Mouse (Mus musculus) CH12.LX (cell line): ENCODE measurements around the gene Fam83f. TPM values are rescaled to one million over a fixed set of nuclear protein-coding genes. Genes with fewer than 3 reads are reported as not detected.

ENCODE experiments used
- DNase-seq: peaks from one replicate; pipeline ENCODE4 v3.0.0-alpha.2; 2013; ENCODE audit errors: extremely low read depth
- H3K27ac ChIP-seq: 2 replicates; pipeline ENCODE4 v1.5.1; 2012; ENCODE audit warnings: low read depth, mild to moderate bottlenecking, control low read depth, moderate library complexity; ENCODE audit not compliant: insufficient read depth
- H3K27me3 ChIP-seq: replicated peaks from 2 replicates; pipeline ENCODE3; 2012; ENCODE audit warnings: inconsistent platforms
- H3K36me3 ChIP-seq, 2 experiments: replicated peaks in 1 of 2; 2 replicates each; pipeline versions ENCODE3 to v1.6.1; 2012; ENCODE audit warnings: inconsistent platforms in 1 of 2, low read length in 1 of 2, mild to moderate bottlenecking in 1 of 2, mixed read lengths in 1 of 2, moderate library complexity in 1 of 2; ENCODE audit not compliant: control insufficient read depth in 1 of 2, insufficient read depth in 1 of 2
- H3K4me1 ChIP-seq, 2 experiments: 2 replicates each; pipeline ENCODE4 v1.6.1; 2012; ENCODE audit warnings: inconsistent platforms in 1 of 2, moderate library complexity in 1 of 2; ENCODE audit not compliant: insufficient read depth in 2 of 2, control insufficient read depth in 1 of 2
- H3K4me2 ChIP-seq: 2 replicates; pipeline ENCODE4 v1.6.1; 2012; ENCODE audit warnings: low read depth, mild to moderate bottlenecking, control low read depth; ENCODE audit not compliant: poor library complexity, insufficient read depth, severe bottlenecking
- H3K4me3 ChIP-seq, 3 experiments: fragments of 150-350 bp in 1 of 3; sonication (generic) in 1 of 3; replicated peaks in 1 of 3; 2 replicates each; pipeline versions ENCODE3 to v1.5.1; 2011 to 2012; ENCODE audit warnings: low read depth in 2 of 3, low read length in 2 of 3, mild to moderate bottlenecking in 2 of 3, moderate library complexity in 2 of 3, control low read depth in 1 of 3, improper control_type of control experiment in 1 of 3, inconsistent platforms in 1 of 3, mixed read lengths in 1 of 3; ENCODE audit not compliant: poor library complexity in 1 of 3
- H3K79me2 ChIP-seq: replicated peaks from 2 replicates; pipeline ENCODE4 v1.6.1; 2012; ENCODE audit warnings: mild to moderate bottlenecking, moderate library complexity; ENCODE audit not compliant: control insufficient read depth, poor library complexity, insufficient read depth, severe bottlenecking; ENCODE audit errors: extremely low read depth
- H3K9ac ChIP-seq: 2 replicates; pipeline ENCODE4 v1.6.1; 2012; ENCODE audit warnings: low read depth, mild to moderate bottlenecking, control low read depth, moderate library complexity; ENCODE audit not compliant: insufficient read depth
- H3K9me3 ChIP-seq: replicated peaks from 2 replicates; pipeline ENCODE3; 2012; ENCODE audit warnings: low read length, inconsistent platforms, mixed read lengths
- CTCF ChIP-seq, 2 experiments: IDR thresholded peaks in 1 of 2; conservative IDR thresholded peaks in 1 of 2; 2 replicates each; pipeline ENCODE4 v1.5.1; 2011 to 2012; ENCODE audit warnings: low read depth in 2 of 2, low read length in 2 of 2, improper control_type of control experiment in 1 of 2, inconsistent platforms in 1 of 2, mild to moderate bottlenecking in 1 of 2, moderate library complexity in 1 of 2
- HCFC1 ChIP-seq: IDR thresholded peaks from 2 replicates; pipeline ENCODE4 v1.6.1; 2012; ENCODE audit warnings: low read depth, mild to moderate bottlenecking, inconsistent platforms, low read length, improper control_type of control experiment
- KAT2A ChIP-seq: IDR thresholded peaks from 2 replicates; pipeline ENCODE4 v1.6.1; 2012; ENCODE audit warnings: low read length, improper control_type of control experiment, inconsistent platforms; ENCODE audit not compliant: insufficient replicate concordance
- MAFK ChIP-seq: IDR thresholded peaks from 2 replicates; pipeline ENCODE4 v1.6.1; 2011; ENCODE audit warnings: low read length, improper control_type of control experiment; ENCODE audit not compliant: insufficient replicate concordance
- MAX ChIP-seq: IDR thresholded peaks from 2 replicates; pipeline ENCODE4 v1.6.1; 2011; ENCODE audit warnings: low read length, improper control_type of control experiment
- MAZ ChIP-seq: IDR thresholded peaks from 2 replicates; pipeline ENCODE4 v1.6.1; 2012; ENCODE audit warnings: low read depth, mild to moderate bottlenecking, inconsistent platforms, low read length, improper control_type of control experiment, moderate library complexity
- MXI1 ChIP-seq: IDR thresholded peaks from 2 replicates; pipeline ENCODE4 v1.6.1; 2011; ENCODE audit warnings: mild to moderate bottlenecking, low read depth, low read length, improper control_type of control experiment
- NRF1 ChIP-seq: IDR thresholded peaks from 2 replicates; pipeline ENCODE4 v1.6.1; 2014; ENCODE audit warnings: low read depth, mild to moderate bottlenecking, inconsistent platforms, low read length, improper control_type of control experiment, moderate library complexity
- POLR2AphosphoS2 ChIP-seq: IDR thresholded peaks from 2 replicates; pipeline ENCODE4 v1.6.1; 2011; ENCODE audit warnings: low read depth, low read length, improper control_type of control experiment
- ZC3H11A ChIP-seq: IDR thresholded peaks from 2 replicates; pipeline ENCODE4 v1.6.1; 2012; ENCODE audit warnings: low read depth, mild to moderate bottlenecking, inconsistent platforms, low read length, improper control_type of control experiment
- ZNF384 ChIP-seq: IDR thresholded peaks from 2 replicates; pipeline ENCODE4 v1.6.1; 2012; ENCODE audit warnings: low read depth, low read length, improper control_type of control experiment, inconsistent platforms
- dilution Hi-C: fragments of 300-500 bp; cut with MboI; formaldehyde crosslinking; loops from 2 replicates; pipeline ENCODE4 v1.14.3; 2020; ENCODE audit warnings: low sequenced_read_pairs; ENCODE audit not compliant: extremely low pct_unique_long_range_greater_than_20kb, extremely low pct_ligation_motif_present
- in situ Hi-C: fragments of 300-500 bp; cut with MboI; formaldehyde crosslinking; loops from 3 replicates; pipeline ENCODE4 v1.14.3; 2019; ENCODE audit warnings: low sequenced_read_pairs, low pct_ligation_motif_present, low pct_unique_long_range_greater_than_20kb, mixed read lengths
- polyA plus RNA-seq: library from polyadenylated mRNA; unstranded; fragments of >175 nt; gene quantifications from 2 replicates; pipeline ENCODE4 v1.2.1, GENCODE M21; 2012; ENCODE audit warnings: low read depth; ENCODE audit not compliant: insufficient read length
- total RNA-seq, 2 experiments: library from RNA; depleted of rRNA; stranded (reverse); fragments of 300-350 nt in 1 of 2; fragments of >200 nt in 1 of 2; gene quantifications; 2 replicates each; pipeline ENCODE4 v1.2.3; 2012 to 2014

The Fam83f gene
- total and polyA plus RNA-seq, 3 experiments = 0.08 to 0.27 (median 0.20) TPM

DNA sequence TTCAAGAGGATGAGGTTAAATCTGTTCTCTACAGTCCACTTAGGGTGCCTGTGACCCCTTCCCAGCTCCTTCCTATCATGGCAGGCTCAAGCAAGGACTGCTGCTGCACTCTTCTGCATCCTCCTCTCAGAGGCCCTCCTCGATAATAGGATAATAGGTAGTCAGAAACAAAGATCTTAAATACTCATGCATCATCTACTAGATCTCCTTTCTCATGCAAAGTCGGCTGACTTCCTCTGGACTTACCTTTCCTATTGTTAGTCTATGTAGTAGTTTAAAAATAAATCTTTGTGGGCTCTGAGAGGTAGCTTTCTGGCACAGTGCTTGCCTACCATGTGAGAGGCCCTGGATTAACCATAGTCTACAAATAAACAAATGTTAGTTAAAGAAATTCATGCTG, 57.8 kb downstream of the Fam83f start:
- no peaks in the 10 kb centered on the region for H3K9me3 ChIP-seq
- 0 out of 2 replicates have a peak overlapping the region, but pooled peaks have one; percentile 3 for H3K4me2 ChIP-seq
- DNase-seq = no peak
- peaks cover 21 to 73% of the 10 kb centered on the region in 2 experiments for H3K4me1 ChIP-seq
- H3K4me3 ChIP-seq = no peak overlapping the region
- peak overlapping the region; percentile 52; the same call in 1 of the 2 replicates for H3K27ac ChIP-seq
- dilution Hi-C loops (no loop called here), in situ Hi-C loops (no loop called here)
- H3K27me3 ChIP-seq = no peaks in the 10 kb centered on the region
- no peaks in the 10 kb centered on the region for H3K36me3 ChIP-seq
- H3K9ac ChIP-seq = peak overlapping the region; percentile 1; the same call in 1 of the 2 replicates
- no peak for TF ChIP-seq MAX
- TF ChIP-seq HCFC1 = no peak
- TF ChIP-seq ZC3H11A = no peak
- no peak for TF ChIP-seq NRF1
- no peak for TF ChIP-seq ZNF384
- TF ChIP-seq POLR2AphosphoS2 = no peak
- peaks cover 42% of the 10 kb centered on the region for H3K79me2 ChIP-seq

DNA sequence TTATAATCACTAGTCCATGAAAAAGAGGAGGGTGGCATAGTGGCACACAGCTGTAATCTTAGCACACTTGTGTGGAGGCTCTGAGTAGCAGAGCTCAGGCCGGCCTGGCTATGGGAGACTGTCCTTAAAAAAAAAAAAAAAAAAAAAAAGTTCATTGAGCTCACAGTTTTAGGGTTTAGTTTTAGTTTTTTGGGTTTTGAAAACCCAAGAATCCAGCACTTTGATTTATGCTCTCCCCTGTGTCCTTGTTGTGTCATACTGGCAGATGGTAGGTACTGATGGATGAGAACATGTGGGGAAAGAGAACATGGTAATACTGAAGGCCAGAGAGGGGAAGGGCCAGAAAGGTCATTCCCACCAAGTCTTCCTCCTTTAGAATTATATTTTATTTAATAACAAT, 59.4 kb downstream of the Fam83f start:
- Histone ChIP-seq H3K79me2 (peaks cover 35% of the 10 kb centered on the region), H3K4me1 (peaks cover 23 to 80% of the 10 kb centered on the region in 2 experiments), H3K36me3 (no peaks in the 10 kb centered on the region), H3K4me3 (no peak overlapping the region), H3K27ac (no peak overlapping the region), H3K9me3 (no peaks in the 10 kb centered on the region), H3K9ac (no peak overlapping the region), H3K4me2 (no peak overlapping the region), H3K27me3 (no peaks in the 10 kb centered on the region)
- no peak for DNase-seq
- in situ Hi-C loops (no loop called here), dilution Hi-C loops (no loop called here)
- TF ChIP-seq ZNF384 = peak; percentile 55
- TF ChIP-seq MAZ = no peak
- TF ChIP-seq MAFK = no peak

DNA sequence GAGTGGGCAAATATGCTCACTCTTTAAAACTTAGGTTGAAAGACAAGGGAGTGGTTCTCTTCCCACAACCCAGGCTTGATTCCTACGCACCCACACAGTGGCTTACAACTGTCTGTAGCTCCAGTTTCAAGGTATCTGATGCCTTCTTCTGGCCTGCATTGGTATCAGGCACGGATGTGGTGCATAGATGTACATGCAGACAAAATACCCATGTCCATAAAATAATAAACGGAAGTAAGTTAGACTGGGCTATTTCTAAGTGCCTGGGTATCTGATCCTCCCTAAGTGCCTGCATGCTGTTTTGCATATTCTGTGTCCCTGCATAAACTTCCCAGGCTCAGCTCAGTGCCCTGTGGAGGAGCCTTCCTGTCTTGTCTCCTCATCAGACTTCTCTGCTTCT, 59.9 kb downstream of the Fam83f start:
- in situ Hi-C loops (no loop called here), dilution Hi-C loops (no loop called here)
- Histone ChIP-seq H3K79me2 (peaks cover 35% of the 10 kb centered on the region), H3K27me3 (no peaks in the 10 kb centered on the region), H3K9me3 (no peaks in the 10 kb centered on the region), H3K36me3 (no peaks in the 10 kb centered on the region), H3K4me2 (peak overlapping the region; percentile 70; the same call in 1 of the 2 replicates), H3K4me1 (peaks cover 24 to 82% of the 10 kb centered on the region in 2 experiments), H3K27ac (peak overlapping the region; percentile 43; the same call in 1 of the 2 replicates), H3K4me3 (no peak overlapping the region), H3K9ac (0 out of 2 replicates have a peak overlapping the region, but pooled peaks have one; percentile 18)
- 0 out of 2 replicates have a peak, but pooled peaks have one; percentile 17 for TF ChIP-seq MXI1
- peak in 1 of 2 experiments; percentile 7; a peak in 1 of 4 replicates for TF ChIP-seq CTCF (conservative IDR thresholded peaks at IDR 0.05 in 1 of 2, IDR thresholded peaks at IDR 0.05 in 1 of 2; ENCODE audit: low read depth in 2 of 2, low read length in 2 of 2)
- TF ChIP-seq KAT2A = no peak
- no peak for DNase-seq
